Mouse (Mus musculus) thymus, postnatal 25 days (tissue): ENCODE data around the gene Pdzrn4.
A peak's percentile ranks its signal among the peaks of the same experiment; 100 is the strongest.

ENCODE experiments used
- DNase-seq: peaks from one replicate; pipeline ENCODE4 v3.0.0; 2022

Gene Pdzrn4

GRCm38 (mm10) chr15:92502797-92503196 is 106.1 kb downstream of the Pdzrn4 start:
- DNase-seq: no peak

GRCm38 (mm10) chr15:92509372-92509771 is 112.7 kb downstream of the Pdzrn4 start:
- no peak for DNase-seq

GRCm38 (mm10) chr15:92515651-92516050 is 119.0 kb downstream of the Pdzrn4 start:
- no peak for DNase-seq

- DNase-seq: no peak
Measured at GRCm38 (mm10) chr15:92520677-92521225, 124.1 kb downstream of the Pdzrn4 start.

- DNase-seq: no peak
Measured at GRCm38 (mm10) chr15:92521686-92522085, 125.0 kb downstream of the Pdzrn4 start.

- no peak for DNase-seq
Measured at GRCm38 (mm10) chr15:92524917-92525316, 128.2 kb downstream of the Pdzrn4 start.

GRCm38 (mm10) chr15:92525416-92525815 is 128.7 kb downstream of the Pdzrn4 start:
- DNase-seq: no peak

- peak; percentile 6 for DNase-seq
Measured at GRCm38 (mm10) chr15:92526731-92527130, 130.1 kb downstream of the Pdzrn4 start.

GRCm38 (mm10) chr15:92543252-92543651 is 146.6 kb downstream of the Pdzrn4 start:
- DNase-seq: no peak

GRCm38 (mm10) chr15:92547294-92547911 is 150.7 kb downstream of the Pdzrn4 start:
- no peak for DNase-seq

GRCm38 (mm10) chr15:92555012-92555574 is 158.4 kb downstream of the Pdzrn4 start:
- no peak for DNase-seq

GRCm38 (mm10) chr15:92555716-92556115 is 159.0 kb downstream of the Pdzrn4 start:
- DNase-seq: no peak

- no peak for DNase-seq
Measured at GRCm38 (mm10) chr15:92558592-92558991, 161.9 kb downstream of the Pdzrn4 start.

- DNase-seq: no peak
Measured at GRCm38 (mm10) chr15:92562149-92562548, 165.5 kb downstream of the Pdzrn4 start.

GRCm38 (mm10) chr15:92563576-92563975 is 166.9 kb downstream of the Pdzrn4 start:
- DNase-seq: no peak

GRCm38 (mm10) chr15:92570526-92571243 is 174.0 kb downstream of the Pdzrn4 start:
- DNase-seq: no peak

GRCm38 (mm10) chr15:92571244-92571539 is 174.5 kb downstream of the Pdzrn4 start:
- no peak for DNase-seq

GRCm38 (mm10) chr15:92577476-92577875 is 180.8 kb downstream of the Pdzrn4 start:
- DNase-seq: no peak

GRCm38 (mm10) chr15:92580217-92580616 is 183.5 kb downstream of the Pdzrn4 start:
- DNase-seq: no peak

- no peak for DNase-seq
Measured at GRCm38 (mm10) chr15:92580742-92581383, 184.2 kb downstream of the Pdzrn4 start.

- no peak for DNase-seq
Measured at GRCm38 (mm10) chr15:92584357-92585138, 187.9 kb downstream of the Pdzrn4 start.

GRCm38 (mm10) chr15:92587431-92587830 is 190.8 kb downstream of the Pdzrn4 start:
- no peak for DNase-seq

- DNase-seq: no peak
Measured at GRCm38 (mm10) chr15:92594721-92595120, 198.0 kb downstream of the Pdzrn4 start.
